Mouse (Mus musculus): ENCODE data around the gene Synj2. TPM values are rescaled to one million over a fixed set of nuclear protein-coding genes. Genes with fewer than 3 reads are reported as not detected.

The Synj2 gene
- polyA plus RNA-seq, 1 experiment, result 3.1 TPM

GRCm38 (mm10) chr17:5937441-5937840 is 3.6 kb upstream of the Synj2 start:
- TF ChIP-seq CTCF (IDR thresholded peaks at IDR 0.05; ENCODE audit: control insufficient read depth, insufficient read depth, low read length) (no peak), POLR2A (IDR thresholded peaks at IDR 0.05; ENCODE audit: borderline replicate concordance, control insufficient read depth, low read depth, low read length) (no peak)
- no peak overlapping the region for H3K27ac ChIP-seq (ENCODE audit: control insufficient read depth, insufficient read depth, low read depth, low read length, poor library complexity)
- 57% methylated on average over 2 of the region's 2 CpGs for WGBS
- H3K4me1 ChIP-seq (ENCODE audit: control insufficient read depth, insufficient read depth, low read length), result peaks cover 2% of the 10 kb centered on the region
- H3K4me3 ChIP-seq (replicated peaks; ENCODE audit: control insufficient read depth, low read depth, low read length), result no peak overlapping the region

DNA sequence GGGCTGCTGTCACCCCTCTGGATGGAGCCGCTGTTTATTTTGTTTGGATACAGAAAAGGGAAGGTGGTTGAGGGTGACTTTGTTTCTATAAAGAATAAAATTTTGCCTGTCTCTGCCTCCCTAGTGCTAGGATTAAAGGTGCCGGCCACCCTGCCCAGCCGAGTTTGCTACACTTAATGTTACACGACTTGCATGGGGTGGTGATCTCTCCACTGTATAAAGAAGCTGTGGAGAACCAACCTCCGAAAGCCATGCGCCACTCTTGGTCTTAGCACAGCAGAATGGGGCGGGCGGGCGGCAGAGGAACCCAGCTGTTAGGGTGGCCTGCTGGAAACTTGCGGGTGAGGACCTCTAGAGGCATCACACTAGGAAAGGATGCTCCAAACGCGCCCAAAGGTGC is 1.2 kb upstream of the Synj2 start:
- 75% methylated on average over 12 of the region's 12 CpGs for WGBS
- H3K4me3 ChIP-seq (replicated peaks; ENCODE audit: control insufficient read depth, low read depth, low read length), result no peak overlapping the region
- no peak for TF ChIP-seq POLR2A (IDR thresholded peaks at IDR 0.05; ENCODE audit: borderline replicate concordance, control insufficient read depth, low read depth, low read length)
- TF ChIP-seq CTCF (IDR thresholded peaks at IDR 0.05; ENCODE audit: control insufficient read depth, insufficient read depth, low read length), result no peak
- H3K27ac ChIP-seq (ENCODE audit: control insufficient read depth, insufficient read depth, low read depth, low read length, poor library complexity), result no peak overlapping the region
- peaks cover 2% of the 10 kb centered on the region; the same call in 1 of the 2 replicates for H3K4me1 ChIP-seq (ENCODE audit: control insufficient read depth, insufficient read depth, low read length)

DNA sequence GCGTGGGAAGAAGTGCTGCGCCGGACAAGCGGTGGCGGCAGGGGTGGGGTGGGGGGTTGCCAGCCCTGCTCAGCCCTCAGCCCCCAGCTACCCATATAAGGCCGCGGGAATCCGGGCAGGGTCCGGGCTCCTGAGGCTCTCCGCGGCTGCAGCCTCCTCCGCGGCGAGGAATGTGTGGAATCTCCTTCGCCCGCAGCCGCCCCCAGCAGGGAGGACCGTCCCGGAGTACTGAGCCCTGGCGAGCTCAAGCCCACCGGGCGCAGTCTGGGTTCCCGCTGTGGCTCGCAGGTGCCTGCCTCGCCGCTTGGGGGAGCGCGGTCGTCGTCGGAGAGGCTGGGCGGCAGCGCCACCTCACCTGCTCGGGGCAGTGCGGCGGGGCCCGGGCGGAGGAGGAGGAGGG is 288 bp upstream of the Synj2 start:
- no peak for TF ChIP-seq POLR2A (IDR thresholded peaks at IDR 0.05; ENCODE audit: borderline replicate concordance, control insufficient read depth, low read depth, low read length)
- peak; percentile 71 for TF ChIP-seq CTCF (IDR thresholded peaks at IDR 0.05; ENCODE audit: control insufficient read depth, insufficient read depth, low read length)
- whole genome bisulfite sequencing, result 3% methylated on average over 36 of the region's 38 CpGs
- peaks cover 2% of the 10 kb centered on the region; the same call in 1 of the 2 replicates for H3K4me1 ChIP-seq (ENCODE audit: control insufficient read depth, insufficient read depth, low read length)
- H3K4me3 ChIP-seq (replicated peaks; ENCODE audit: control insufficient read depth, low read depth, low read length), result peak overlapping the region; percentile 80
- H3K27ac ChIP-seq (ENCODE audit: control insufficient read depth, insufficient read depth, low read depth, low read length, poor library complexity), result no peak overlapping the region; the same call in 1 of the 2 replicates

GRCm38 (mm10) chr17:5942156-5942555 is 1.1 kb downstream of the Synj2 start:
- H3K4me3 ChIP-seq (replicated peaks; ENCODE audit: control insufficient read depth, low read depth, low read length), result no peak overlapping the region
- 44% methylated on average over 3 of the region's 3 CpGs for WGBS
- TF ChIP-seq POLR2A (IDR thresholded peaks at IDR 0.05; ENCODE audit: borderline replicate concordance, control insufficient read depth, low read depth, low read length) (no peak), CTCF (IDR thresholded peaks at IDR 0.05; ENCODE audit: control insufficient read depth, insufficient read depth, low read length) (no peak)
- H3K4me1 ChIP-seq (ENCODE audit: control insufficient read depth, insufficient read depth, low read length), result peaks cover 2% of the 10 kb centered on the region; the same call in 1 of the 2 replicates
- H3K27ac ChIP-seq (ENCODE audit: control insufficient read depth, insufficient read depth, low read depth, low read length, poor library complexity), result no peak overlapping the region

DNA sequence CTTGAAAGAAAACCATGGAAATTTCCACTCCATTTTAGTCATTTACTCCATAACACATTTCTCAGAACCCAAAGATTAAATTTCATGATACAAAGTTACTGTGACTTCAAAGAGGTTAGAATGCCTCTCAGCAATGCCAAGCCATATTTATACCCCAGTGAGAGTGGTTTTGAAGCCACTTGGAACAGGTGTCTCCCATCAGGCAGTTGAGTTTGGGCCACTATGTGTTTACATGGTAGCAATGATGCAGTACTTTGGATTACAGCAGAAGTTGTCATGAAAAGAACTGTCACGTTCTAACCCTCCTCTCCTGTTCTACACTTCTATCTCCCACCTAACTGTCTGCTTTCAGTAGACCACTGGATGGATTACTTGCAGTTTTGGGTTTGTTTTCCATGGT is 2.0 kb downstream of the Synj2 start:
- TF ChIP-seq POLR2A (IDR thresholded peaks at IDR 0.05; ENCODE audit: borderline replicate concordance, control insufficient read depth, low read depth, low read length) (no peak), CTCF (IDR thresholded peaks at IDR 0.05; ENCODE audit: control insufficient read depth, insufficient read depth, low read length) (no peak)
- peaks cover 2% of the 10 kb centered on the region; the same call in 1 of the 2 replicates for H3K4me1 ChIP-seq (ENCODE audit: control insufficient read depth, insufficient read depth, low read length)

DNA sequence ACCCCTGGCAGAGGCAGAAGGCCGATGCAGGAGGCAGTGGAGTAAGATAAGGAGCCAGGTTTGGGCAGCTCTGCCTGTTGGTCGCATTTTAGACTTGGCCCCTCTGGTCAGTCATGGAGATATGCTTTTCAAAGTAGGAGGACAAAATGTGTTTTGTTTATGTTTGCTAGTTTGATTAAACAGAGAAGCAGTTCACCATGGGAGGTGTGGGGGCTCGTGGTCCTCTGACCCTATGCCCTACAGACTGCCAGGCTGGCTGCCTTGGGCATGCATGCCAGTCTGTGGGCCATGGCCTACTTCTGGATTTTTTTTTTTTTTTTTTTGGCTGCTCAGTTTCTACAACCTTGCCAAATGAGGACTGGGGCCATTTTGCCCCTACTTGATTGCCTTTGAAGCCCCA is 6.0 kb downstream of the Synj2 start:
- Histone ChIP-seq H3K4me3 (replicated peaks; ENCODE audit: control insufficient read depth, low read depth, low read length) (no peak overlapping the region), H3K27ac (ENCODE audit: control insufficient read depth, insufficient read depth, low read depth, low read length, poor library complexity) (no peak overlapping the region), H3K4me1 (ENCODE audit: control insufficient read depth, insufficient read depth, low read length) (peaks cover 2% of the 10 kb centered on the region; the same call in 1 of the 2 replicates)
- no peak for TF ChIP-seq POLR2A (IDR thresholded peaks at IDR 0.05; ENCODE audit: borderline replicate concordance, control insufficient read depth, low read depth, low read length)
- TF ChIP-seq CTCF (IDR thresholded peaks at IDR 0.05; ENCODE audit: control insufficient read depth, insufficient read depth, low read length), result no peak
- WGBS, result 69% methylated on average over 3 of the region's 3 CpGs

More for the DNA sequence above, 2.0 kb downstream of the Synj2 start:
- Histone ChIP-seq H3K27ac (ENCODE audit: control insufficient read depth, insufficient read depth, low read depth, low read length, poor library complexity) (no peak overlapping the region), H3K4me3 (replicated peaks; ENCODE audit: control insufficient read depth, low read depth, low read length) (no peak overlapping the region)
- WGBS, result 43% methylated on average over 1 of the region's 1 CpGs

- H3K4me3 ChIP-seq (replicated peaks; ENCODE audit: control insufficient read depth, low read depth, low read length), result no peak overlapping the region
- TF ChIP-seq POLR2A (IDR thresholded peaks at IDR 0.05; ENCODE audit: borderline replicate concordance, control insufficient read depth, low read depth, low read length) (no peak), CTCF (IDR thresholded peaks at IDR 0.05; ENCODE audit: control insufficient read depth, insufficient read depth, low read length) (no peak)
- no peaks in the 10 kb centered on the region for H3K4me1 ChIP-seq (ENCODE audit: control insufficient read depth, insufficient read depth, low read length)
- WGBS, result 84% methylated on average over 4 of the region's 4 CpGs
- H3K27ac ChIP-seq (ENCODE audit: control insufficient read depth, insufficient read depth, low read depth, low read length, poor library complexity), result no peak overlapping the region
Measured at GRCm38 (mm10) chr17:5952455-5952854, 11.4 kb downstream of the Synj2 start.

GRCm38 (mm10) chr17:5956350-5957000 is 15.4 kb downstream of the Synj2 start:
- no peaks in the 10 kb centered on the region for H3K4me1 ChIP-seq (ENCODE audit: control insufficient read depth, insufficient read depth, low read length)
- 71% methylated on average over 2 of the region's 2 CpGs for WGBS
- TF ChIP-seq CTCF (IDR thresholded peaks at IDR 0.05; ENCODE audit: control insufficient read depth, insufficient read depth, low read length), result no peak
- TF ChIP-seq POLR2A (IDR thresholded peaks at IDR 0.05; ENCODE audit: borderline replicate concordance, control insufficient read depth, low read depth, low read length), result no peak
- H3K4me3 ChIP-seq (replicated peaks; ENCODE audit: control insufficient read depth, low read depth, low read length), result no peak overlapping the region
- no peak overlapping the region for H3K27ac ChIP-seq (ENCODE audit: control insufficient read depth, insufficient read depth, low read depth, low read length, poor library complexity)

All from bone marrow, adult 2 months (tissue).